Mouse (Mus musculus) gastrocnemius, adult 2 months (tissue): ENCODE measurements around the gene Sct. TPM values are rescaled to one million over a fixed set of nuclear protein-coding genes. Genes with fewer than 3 reads are reported as not detected.
A peak's percentile ranks its signal among the peaks of the same experiment; 100 is the strongest.

Experiments used
- DNase-seq: peaks from one replicate; pipeline ENCODE4 v3.0.0; 2022
- H3K27ac ChIP-seq: fragments of 200-600 bp; 2 replicates; pipeline ENCODE4 v1.8.1; 2022; ENCODE audit warnings: mild to moderate bottlenecking
- H3K4me3 ChIP-seq: fragments of 200-600 bp; 2 replicates; pipeline ENCODE4 v1.8.1; 2022; ENCODE audit warnings: mild to moderate bottlenecking, moderate library complexity
- CTCF ChIP-seq: fragments of 200-600 bp; IDR thresholded peaks from 2 replicates; pipeline ENCODE4 v1.8.1; 2022; ENCODE audit warnings: antibody characterized with exemption, mild to moderate bottlenecking, moderate library complexity
- intact Hi-C: fragments of 180-260 bp; cut with DNase I; formaldehyde crosslinking; loops from one replicate; pipeline ENCODE4 v1.15.1; 2025
- total RNA-seq, 2 experiments: library from RNA; stranded (reverse); gene quantifications; 2 replicates each; pipeline ENCODE4 v1.2.3; 2021

Gene Sct
- total RNA-seq, 2 experiments from 2014 or later, result not detected

- Histone ChIP-seq H3K27ac (no peak overlapping the region), H3K4me3 (no peak overlapping the region)
- no peak for TF ChIP-seq CTCF
- intact Hi-C loops, result no loop called here
- no peak for DNase-seq
These were observed 47.4 kb downstream of the Sct start for GRCm38 (mm10) chr7:141231551-141231950.

- no peak for TF ChIP-seq CTCF
- no peak overlapping the region for H3K27ac ChIP-seq
- no peak overlapping the region for H3K4me3 ChIP-seq
- intact Hi-C loops, result no loop called here
- no peak for DNase-seq
These were observed 47.8 kb downstream of the Sct start for GRCm38 (mm10) chr7:141231111-141231510.

GRCm38 (mm10) chr7:141230570-141230969 lies 48.4 kb downstream of the Sct start:
- peak overlapping the region; percentile 75; the same call in 1 of the 2 replicates for H3K4me3 ChIP-seq
- no peak for TF ChIP-seq CTCF
- intact Hi-C loops, result no loop called here
- H3K27ac ChIP-seq, result no peak overlapping the region
- no peak for DNase-seq

- Histone ChIP-seq H3K4me3 (peak overlapping the region; percentile 75), H3K27ac (0 out of 2 replicates have a peak overlapping the region, but pooled peaks have one; percentile 99)
- intact Hi-C loops, result loop anchor here (10.0 kb wide), 1 partner anchor 215 kb away; the partner anchor contains the start of genes Pidd1 and Rplp2
- DNase-seq, result no peak
- no peak for TF ChIP-seq CTCF
These were observed 49.2 kb downstream of the Sct start for GRCm38 (mm10) chr7:141229702-141230101.

Other genes with a start within 250 kb of the Sct start
- gene B4galnt4, start 218.0 kb downstream of the Sct start, total RNA-seq, result under 1 TPM; 0.17 to 0.18 TPM
- gene Pkp3, start 200.9 kb downstream of the Sct start, total RNA-seq, result not detected
- 1 to 10 TPM; 1.7 TPM for gene Sigirr, start 178.6 kb downstream of the Sct start, total RNA-seq
- gene Ano9, start 161.3 kb downstream of the Sct start, total RNA-seq, result not detected
- 10 to 100 TPM; 19.5 to 20.5 TPM for gene Ptdss2, start 156.8 kb downstream of the Sct start, total RNA-seq
- 10 to 100 TPM; 46.5 to 50.9 TPM for gene Rnh1, start 106.3 kb downstream of the Sct start, total RNA-seq
- gene Hras, start 85.1 kb downstream of the Sct start, total RNA-seq, result 100 to 1,000 TPM; 117 to 119 TPM
- gene Lrrc56, start 85.0 kb downstream of the Sct start, total RNA-seq, result 1 to 10 TPM; 1.7 to 2.1 TPM
- gene Lmntd2, start 65.1 kb downstream of the Sct start, total RNA-seq, result not detected
- under 1 TPM in 1 of 2 experiments, not detected in 1; 0.28 TPM for gene Rassf7, start 63.3 kb downstream of the Sct start, total RNA-seq
- 10 to 100 TPM; 22.4 to 28.1 TPM for gene Phrf1, start 50.3 kb downstream of the Sct start, total RNA-seq
- gene Irf7, start 12.7 kb downstream of the Sct start, total RNA-seq, result 1 to 10 TPM; 1.1 TPM
- gene Cdhr5, start 2.3 kb downstream of the Sct start, total RNA-seq, result not detected
- not detected for gene Drd4, start 12.9 kb upstream of the Sct start, total RNA-seq
- gene Deaf1, start 48.6 kb upstream of the Sct start, total RNA-seq, result 10 to 100 TPM; 13.3 to 14.0 TPM
- 10 to 100 TPM; 11.5 to 16.9 TPM for gene Tmem80, start 48.6 kb upstream of the Sct start, total RNA-seq
- gene Eps8l2, start 59.7 kb upstream of the Sct start, total RNA-seq, result 1 to 10 TPM; 2.6 to 3.1 TPM
- gene Taldo1, start 113.1 kb upstream of the Sct start, total RNA-seq, result 10 to 100 TPM; 77.5 to 88.3 TPM
- gene Gatd1, start 135.0 kb upstream of the Sct start, total RNA-seq, result 1 to 10 TPM; 5.5 to 8.3 TPM
- gene Cend1, start 150.4 kb upstream of the Sct start, total RNA-seq, result under 1 TPM; 0.28 to 0.31 TPM
- gene Slc25a22, start 158.8 kb upstream of the Sct start, total RNA-seq, result 10 to 100 TPM; 18.6 to 26.1 TPM
- under 1 TPM; 0.08 to 0.20 TPM for gene Pidd1, start 164.9 kb upstream of the Sct start, total RNA-seq
- gene Rplp2, start 168.2 kb upstream of the Sct start, total RNA-seq, result 100 to 1,000 TPM; 567 to 623 TPM
- 100 to 1,000 TPM; 345 to 348 TPM for gene Pnpla2, start 176.1 kb upstream of the Sct start, total RNA-seq
- 1 to 10 TPM; 6.1 to 6.3 TPM for gene Cracr2b, start 182.0 kb upstream of the Sct start, total RNA-seq
- gene Cd151, start 188.3 kb upstream of the Sct start, total RNA-seq, result 10 to 100 TPM; 83.2 to 90.2 TPM
- gene Polr2l, start 196.0 kb upstream of the Sct start, total RNA-seq, result 10 to 100 TPM; 55.5 to 58.8 TPM
- 1 to 10 TPM; 7.6 to 8.2 TPM for gene Tspan4, start 196.1 kb upstream of the Sct start, total RNA-seq